Mouse (Mus musculus) forebrain, embryonic 16.5 days (tissue): ENCODE results near the gene Copb1. TPM values are rescaled to one million over a fixed set of nuclear protein-coding genes. Genes with fewer than 3 reads are reported as not detected.

Experiments
- ATAC-seq: fragments of 200-750 bp; cut with Nextera tagmentation; 2 replicates; pipeline ENCODE4 v1.8.0; 2017; ENCODE audit warnings: mild to moderate bottlenecking, moderate library complexity
- H3K27ac ChIP-seq: fragments of 300-500 bp; sonication (generic); 2 replicates; pipeline ENCODE4 v1.5.1; 2014; ENCODE audit warnings: low read length, control low read depth
- H3K27me3 ChIP-seq: fragments of 300-500 bp; sonication (generic); replicated peaks from 2 replicates; pipeline ENCODE4 v1.6.1; 2014; ENCODE audit warnings: low read length; ENCODE audit not compliant: control insufficient read depth, insufficient read depth
- H3K36me3 ChIP-seq: fragments of 300-500 bp; sonication (generic); 2 replicates; pipeline ENCODE4 v1.6.1; 2014; ENCODE audit not compliant: control insufficient read depth, insufficient read depth
- H3K4me1 ChIP-seq: fragments of 300-500 bp; sonication (generic); replicated peaks from 2 replicates; pipeline ENCODE4 v1.6.1; 2014; ENCODE audit warnings: low read length; ENCODE audit not compliant: control insufficient read depth, insufficient read depth
- H3K4me2 ChIP-seq: fragments of 300-500 bp; sonication (generic); 2 replicates; pipeline ENCODE4 v1.6.1; 2014; ENCODE audit warnings: mild to moderate bottlenecking, low read length, control low read depth
- H3K4me3 ChIP-seq: fragments of 300-500 bp; sonication (generic); replicated peaks from 2 replicates; pipeline ENCODE4 v1.5.1; 2014; ENCODE audit warnings: mild to moderate bottlenecking, low read length, control low read depth
- H3K9ac ChIP-seq: fragments of 300-500 bp; sonication (generic); replicated peaks from 2 replicates; pipeline ENCODE4 v1.6.1; 2014; ENCODE audit warnings: low read depth, low read length, control low read depth
- H3K9me3 ChIP-seq: fragments of 300-500 bp; sonication (generic); 2 replicates; pipeline ENCODE4 v1.6.1; 2016; ENCODE audit warnings: low read length; ENCODE audit not compliant: control insufficient read depth
- WGBS: fragments of 180-500 bp; shearing (Covaris S2); extraction: QIAGEN DNeasy Blood & Tissue Kit; methylation state at CpG from one replicate; pipeline ENCODE4 v1.1.7; 2014; 5-methylcytosine and 5-hydroxymethylcytosine counted together
- polyA plus RNA-seq: library from polyadenylated mRNA; unstranded; fragments of >200 nt; fragmentation: Nextera tagmentation; extraction: Ambion mirVana; gene quantifications from 2 replicates; pipeline ENCODE4 v1.2.1, GENCODE M21; 2015

The Copb1 gene
- polyA plus RNA-seq, 1 experiment from 2014 or later: 93.0 TPM

- no peak overlapping the region for H3K27ac ChIP-seq
- H3K4me1 ChIP-seq: no peaks in the 10 kb centered on the region
- no peaks in the 10 kb centered on the region for H3K27me3 ChIP-seq
- WGBS: 92% methylated on average over 14 of the region's 14 CpGs
- no peaks in the 10 kb centered on the region for H3K9me3 ChIP-seq
- H3K9ac ChIP-seq: no peak overlapping the region
- no peak overlapping the region for H3K4me3 ChIP-seq
- H3K36me3 ChIP-seq: no peaks in the 10 kb centered on the region
- no peak overlapping the region for H3K4me2 ChIP-seq
- no peak for ATAC-seq
These were observed 29.9 kb upstream of the Copb1 start for GRCm38 (mm10) chr7:114284296-114284910.

GRCm38 (mm10) chr7:114283006-114283405 lies 28.5 kb upstream of the Copb1 start:
- Histone ChIP-seq H3K27ac (no peak overlapping the region), H3K4me1 (no peaks in the 10 kb centered on the region), H3K27me3 (no peaks in the 10 kb centered on the region), H3K36me3 (no peaks in the 10 kb centered on the region), H3K4me3 (no peak overlapping the region), H3K9ac (no peak overlapping the region), H3K9me3 (no peaks in the 10 kb centered on the region), H3K4me2 (no peak overlapping the region)
- ATAC-seq: no peak
- WGBS: 77% methylated on average over 9 of the region's 9 CpGs

- 0 out of 2 replicates have a peak, but pooled peaks have one; percentile 43 for ATAC-seq
- Histone ChIP-seq H3K27ac (no peak overlapping the region), H3K9me3 (no peaks in the 10 kb centered on the region), H3K4me1 (no peaks in the 10 kb centered on the region), H3K36me3 (no peaks in the 10 kb centered on the region), H3K4me3 (no peak overlapping the region), H3K27me3 (no peaks in the 10 kb centered on the region), H3K4me2 (no peak overlapping the region), H3K9ac (no peak overlapping the region)
- WGBS: 56% methylated on average over 3 of the region's 3 CpGs
These were observed 27.2 kb upstream of the Copb1 start for GRCm38 (mm10) chr7:114281671-114282070.

- peak within 1 kb of the TSS; percentile 85 for H3K4me3 ChIP-seq
- no peaks in the 10 kb centered on the region for H3K9me3 ChIP-seq
- under 1% methylated on average over 39 of the region's 39 CpGs for WGBS
- H3K27ac ChIP-seq: peak within 1 kb of the TSS; percentile 64
- ATAC-seq: peak; percentile 92
- peaks cover 11% of the 10 kb centered on the region for H3K4me1 ChIP-seq
- no peaks in the 10 kb centered on the region for H3K27me3 ChIP-seq
- H3K9ac ChIP-seq: peak within 1 kb of the TSS; percentile 88
- H3K36me3 ChIP-seq: peaks cover 11% of the 10 kb centered on the region; the same call in 1 of the 2 replicates
- peak within 1 kb of the TSS; percentile 74 for H3K4me2 ChIP-seq
These were observed 21.7 kb upstream of the Copb1 start, which contains the start of gene Psma1 for GRCm38 (mm10) chr7:114276005-114276752. Gene Psma1 (minus strand): TSS chr7:114276118.

- H3K27me3 ChIP-seq: no peaks in the 10 kb centered on the region
- H3K9me3 ChIP-seq: no peaks in the 10 kb centered on the region
- H3K27ac ChIP-seq: peak overlapping the region; percentile 64
- peaks cover 11% of the 10 kb centered on the region for H3K4me1 ChIP-seq
- H3K4me2 ChIP-seq: peak overlapping the region; percentile 74
- H3K4me3 ChIP-seq: peak overlapping the region; percentile 85
- peaks cover 12% of the 10 kb centered on the region for H3K36me3 ChIP-seq
- H3K9ac ChIP-seq: peak overlapping the region; percentile 88
- peak; percentile 57 for ATAC-seq
- WGBS: 1% methylated on average over 24 of the region's 24 CpGs
These were observed 21.0 kb upstream of the Copb1 start for GRCm38 (mm10) chr7:114275372-114276004.

GRCm38 (mm10) chr7:114268446-114268845 lies 13.9 kb upstream of the Copb1 start:
- peaks cover 63% of the 10 kb centered on the region for H3K36me3 ChIP-seq
- no peaks in the 10 kb centered on the region for H3K27me3 ChIP-seq
- H3K9me3 ChIP-seq: no peaks in the 10 kb centered on the region
- H3K27ac ChIP-seq: no peak overlapping the region
- H3K9ac ChIP-seq: no peak overlapping the region
- 97% methylated on average over 5 of the region's 5 CpGs for WGBS
- H3K4me1 ChIP-seq: no peaks in the 10 kb centered on the region
- no peak overlapping the region for H3K4me2 ChIP-seq
- H3K4me3 ChIP-seq: no peak overlapping the region
- no peak for ATAC-seq

GRCm38 (mm10) chr7:114251684-114252083 lies 2.8 kb downstream of the Copb1 start:
- no peak for ATAC-seq

GRCm38 (mm10) chr7:114233980-114234379 lies 20.5 kb downstream of the Copb1 start:
- Histone ChIP-seq H3K36me3 (peaks cover 35% of the 10 kb centered on the region), H3K4me1 (no peaks in the 10 kb centered on the region), H3K9me3 (no peaks in the 10 kb centered on the region), H3K4me3 (no peak overlapping the region), H3K9ac (no peak overlapping the region), H3K27me3 (no peaks in the 10 kb centered on the region), H3K27ac (no peak overlapping the region), H3K4me2 (no peak overlapping the region)
- 75% methylated on average over 7 of the region's 7 CpGs for WGBS
- no peak for ATAC-seq

More at GRCm38 (mm10) chr7:114251684-114252083, 2.8 kb downstream of the Copb1 start:
- Histone ChIP-seq H3K4me2 (no peak overlapping the region), H3K27me3 (no peaks in the 10 kb centered on the region), H3K9me3 (no peaks in the 10 kb centered on the region), H3K9ac (no peak overlapping the region), H3K36me3 (peaks cover 25% of the 10 kb centered on the region), H3K27ac (no peak overlapping the region), H3K4me1 (peaks cover 5% of the 10 kb centered on the region), H3K4me3 (no peak overlapping the region)
- WGBS: 97% methylated on average over 3 of the region's 3 CpGs

- H3K36me3 ChIP-seq: peaks cover 31% of the 10 kb centered on the region
- no peak overlapping the region for H3K9ac ChIP-seq
- ATAC-seq: no peak
- H3K4me2 ChIP-seq: no peak overlapping the region
- H3K4me1 ChIP-seq: no peaks in the 10 kb centered on the region
- 93% methylated on average over 7 of the region's 7 CpGs for WGBS
- H3K27ac ChIP-seq: no peak overlapping the region
- H3K9me3 ChIP-seq: no peaks in the 10 kb centered on the region
- no peaks in the 10 kb centered on the region for H3K27me3 ChIP-seq
- no peak overlapping the region for H3K4me3 ChIP-seq
These were observed 21.5 kb downstream of the Copb1 start for GRCm38 (mm10) chr7:114232982-114233381.
